Mouse (Mus musculus): ENCODE results near the gene Usp35. TPM values are rescaled to one million over a fixed set of nuclear protein-coding genes. Genes with fewer than 3 reads are reported as not detected.

Gene Usp35
- polyA plus RNA-seq, 1 experiment from 2014 or later = 2.7 TPM

DNA sequence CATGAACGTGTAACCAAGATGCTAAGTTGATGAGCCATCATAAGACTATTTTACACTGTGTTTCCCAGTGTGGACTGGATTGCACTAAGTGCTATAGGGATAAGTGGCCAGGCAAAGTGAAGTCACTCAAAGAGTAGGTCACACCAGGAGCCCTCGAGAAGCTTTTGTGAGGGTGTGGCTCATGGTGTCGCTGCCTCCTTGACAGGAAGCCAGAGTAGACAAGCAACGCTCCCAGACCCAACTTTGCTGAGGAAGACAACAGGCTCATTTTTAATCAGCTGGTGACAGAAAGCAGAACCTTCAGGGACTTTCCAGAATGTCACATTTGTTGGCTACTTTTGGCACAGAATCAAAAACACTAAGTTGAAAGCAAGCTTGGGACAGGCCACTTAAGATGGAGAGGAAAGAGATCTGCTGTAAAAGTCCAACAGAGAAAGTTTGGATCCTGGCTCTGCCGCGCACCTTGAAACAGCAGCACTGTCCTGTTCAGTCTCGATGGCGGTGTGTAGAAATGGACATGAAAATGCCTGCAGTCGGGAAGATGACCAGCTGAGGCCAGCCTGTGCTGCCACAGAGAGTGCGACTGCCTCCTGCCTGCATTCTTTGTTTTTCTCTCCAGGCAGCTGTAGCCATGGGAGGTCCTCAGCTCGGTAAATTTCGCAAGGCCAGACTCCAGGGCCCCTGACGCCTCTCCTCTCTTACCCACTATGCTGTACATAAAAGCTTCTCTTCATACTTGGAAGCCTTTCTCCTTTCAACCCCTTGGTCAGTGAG, 23.4 kb upstream of the Usp35 start:
- WGBS = 46% methylated on average over 13 of the region's 13 CpGs
- no peak overlapping the region for H3K27ac ChIP-seq
- H3K27me3 ChIP-seq (ENCODE audit: insufficient read depth, poor library complexity, severe bottlenecking) = no peaks in the 10 kb centered on the region
- H3K9me3 ChIP-seq = no peaks in the 10 kb centered on the region
- H3K36me3 ChIP-seq = no peaks in the 10 kb centered on the region
- no peak overlapping the region for H3K4me3 ChIP-seq
- peaks cover 17% of the 10 kb centered on the region; the same call in 1 of the 2 replicates for H3K4me1 ChIP-seq (replicated peaks)
- DNase-seq (ENCODE audit: low spot score) = no peak

DNA sequence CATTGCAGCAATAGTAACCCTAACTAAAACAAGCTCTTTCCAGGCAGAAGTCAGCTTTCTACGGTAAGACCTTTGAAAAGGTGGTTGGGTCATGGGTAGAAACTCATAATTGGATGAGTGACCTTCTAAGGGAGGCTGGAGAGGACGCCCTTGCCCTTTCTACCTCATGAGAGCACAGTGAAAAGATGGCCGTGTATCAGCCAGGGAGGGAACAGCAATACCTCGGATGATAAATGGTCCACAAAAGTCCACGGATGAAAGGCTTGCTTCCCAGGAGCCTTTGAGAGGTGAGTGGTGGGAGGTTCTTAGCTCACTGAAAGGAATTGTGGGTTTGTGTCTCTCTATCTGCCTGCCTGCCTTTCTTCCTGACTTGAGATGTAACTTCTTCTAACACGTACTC, 21.5 kb upstream of the Usp35 start:
- Histone ChIP-seq H3K27ac (no peak overlapping the region), H3K4me3 (no peak overlapping the region), H3K4me1 (replicated peaks) (peaks cover 17% of the 10 kb centered on the region; the same call in 1 of the 2 replicates), H3K9me3 (no peaks in the 10 kb centered on the region), H3K27me3 (ENCODE audit: insufficient read depth, poor library complexity, severe bottlenecking) (no peaks in the 10 kb centered on the region), H3K36me3 (no peaks in the 10 kb centered on the region)
- WGBS = 88% methylated on average over 6 of the region's 6 CpGs
- DNase-seq (ENCODE audit: low spot score) = no peak

DNA sequence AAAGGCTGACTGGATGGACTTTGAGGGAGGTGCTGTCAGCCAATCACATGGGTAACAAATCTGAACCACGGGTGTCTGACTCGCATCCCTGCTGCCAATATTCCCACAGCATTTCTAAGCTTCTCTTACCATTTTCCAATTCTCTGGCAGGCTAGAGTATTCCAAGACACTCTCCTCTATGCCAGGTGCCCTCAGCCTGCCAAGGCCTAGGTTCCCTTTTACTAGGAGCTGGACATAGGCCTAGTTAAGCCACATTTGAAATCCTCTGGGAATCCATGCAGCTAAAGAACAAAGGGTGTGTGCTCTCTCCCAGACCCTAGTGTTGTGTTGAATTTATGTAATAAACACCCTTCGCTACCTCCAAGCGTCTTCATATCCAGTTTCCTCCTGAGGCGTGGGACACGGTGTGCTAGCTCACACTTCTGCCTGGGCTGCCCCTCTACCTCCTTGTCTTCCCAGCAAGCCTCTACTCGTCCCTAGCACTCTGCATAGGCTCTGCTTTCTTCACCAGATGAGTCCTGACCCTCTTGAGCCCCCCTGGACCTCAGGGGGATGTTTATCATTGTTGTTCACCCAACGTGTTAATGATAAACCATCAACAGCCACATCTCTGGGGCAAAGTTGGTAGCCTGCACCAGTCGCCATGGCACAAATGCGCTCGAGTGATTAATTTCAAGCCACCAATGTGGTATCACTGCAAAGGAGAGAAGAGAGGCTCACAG, 20.1 kb upstream of the Usp35 start:
- H3K36me3 ChIP-seq = peaks cover 7% of the 10 kb centered on the region; the same call in 1 of the 2 replicates
- H3K4me3 ChIP-seq = no peak overlapping the region
- H3K27me3 ChIP-seq (ENCODE audit: insufficient read depth, poor library complexity, severe bottlenecking) = no peaks in the 10 kb centered on the region
- no peaks in the 10 kb centered on the region for H3K9me3 ChIP-seq
- H3K27ac ChIP-seq = no peak overlapping the region
- no peak for DNase-seq (ENCODE audit: low spot score)
- 84% methylated on average over 11 of the region's 11 CpGs for WGBS
- peaks cover 17% of the 10 kb centered on the region; the same call in 1 of the 2 replicates for H3K4me1 ChIP-seq (replicated peaks)

DNA sequence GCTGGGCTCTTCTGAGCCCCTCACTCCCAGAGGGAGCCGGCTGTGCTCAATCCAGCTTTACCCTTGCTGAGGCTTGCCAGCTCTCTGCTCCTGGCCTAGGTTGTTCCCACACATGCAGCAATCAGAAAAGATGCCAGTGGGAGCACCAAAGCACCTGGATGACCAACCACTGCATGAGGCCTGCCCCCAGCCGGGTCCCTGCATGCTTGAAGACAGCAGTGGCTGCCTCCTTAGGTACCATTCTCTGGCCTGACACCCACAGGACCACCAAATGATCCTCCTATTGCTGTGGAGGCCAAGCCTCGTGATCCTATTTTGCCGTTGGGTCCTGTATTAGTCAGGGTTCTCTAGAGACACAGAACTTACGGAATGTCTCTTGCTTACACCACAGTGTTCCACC, 19.1 kb upstream of the Usp35 start:
- 86% methylated on average over 5 of the region's 5 CpGs for WGBS
- no peak overlapping the region for H3K4me3 ChIP-seq
- H3K27ac ChIP-seq = no peak overlapping the region
- H3K4me1 ChIP-seq (replicated peaks) = peaks cover 24% of the 10 kb centered on the region
- peaks cover 7% of the 10 kb centered on the region; the same call in 1 of the 2 replicates for H3K36me3 ChIP-seq
- no peaks in the 10 kb centered on the region for H3K9me3 ChIP-seq
- no peak for DNase-seq (ENCODE audit: low spot score)
- H3K27me3 ChIP-seq (ENCODE audit: insufficient read depth, poor library complexity, severe bottlenecking) = no peaks in the 10 kb centered on the region

DNA sequence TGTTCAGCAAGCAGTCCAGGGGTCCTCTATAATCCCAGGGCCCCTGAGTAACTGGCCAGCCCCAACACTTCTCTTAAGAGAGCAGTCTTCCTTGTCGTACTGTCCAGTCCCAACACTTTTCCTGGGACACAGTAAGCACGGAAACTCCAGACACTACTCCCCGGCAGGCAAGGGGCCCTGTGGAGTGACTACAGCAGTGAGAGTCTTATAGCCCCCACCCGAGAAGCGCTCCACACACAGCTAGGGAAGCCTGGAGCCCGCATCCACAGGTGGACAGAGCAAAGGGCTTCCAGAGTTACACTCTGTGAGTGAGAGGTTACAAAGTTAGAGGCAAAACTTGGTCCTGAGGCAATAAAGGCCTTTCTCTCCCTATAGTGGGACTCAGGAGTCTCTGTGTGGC, 17.6 kb upstream of the Usp35 start:
- peaks cover 7% of the 10 kb centered on the region; the same call in 1 of the 2 replicates for H3K36me3 ChIP-seq
- no peak for DNase-seq (ENCODE audit: low spot score)
- 86% methylated on average over 6 of the region's 6 CpGs for WGBS
- H3K27me3 ChIP-seq (ENCODE audit: insufficient read depth, poor library complexity, severe bottlenecking) = no peaks in the 10 kb centered on the region
- no peaks in the 10 kb centered on the region for H3K9me3 ChIP-seq
- peaks cover 25% of the 10 kb centered on the region; the same call in 1 of the 2 replicates for H3K4me1 ChIP-seq (replicated peaks)
- H3K27ac ChIP-seq = no peak overlapping the region
- H3K4me3 ChIP-seq = no peak overlapping the region

DNA sequence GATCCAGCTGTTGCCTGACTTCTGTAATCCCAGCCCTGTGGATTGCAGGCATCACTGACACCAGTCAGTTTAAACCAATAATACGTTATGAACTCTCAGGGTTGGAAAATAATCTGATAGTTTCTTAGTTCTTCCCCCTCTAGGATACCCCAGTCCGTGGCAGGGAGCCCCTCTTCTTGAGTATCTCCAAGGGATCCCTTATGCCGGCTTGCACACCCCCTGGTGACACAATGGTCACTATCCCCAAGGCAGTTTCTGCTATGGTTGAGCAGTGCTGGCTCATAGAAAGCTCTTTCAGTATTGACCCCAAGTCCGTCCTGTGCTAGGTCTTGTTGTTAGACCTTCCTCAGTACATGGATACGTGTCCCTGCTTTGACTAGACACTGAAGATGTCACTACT, 17.0 kb upstream of the Usp35 start:
- H3K27ac ChIP-seq = no peak overlapping the region
- H3K27me3 ChIP-seq (ENCODE audit: insufficient read depth, poor library complexity, severe bottlenecking) = no peaks in the 10 kb centered on the region
- peaks cover 7% of the 10 kb centered on the region; the same call in 1 of the 2 replicates for H3K36me3 ChIP-seq
- H3K4me1 ChIP-seq (replicated peaks) = peaks cover 25% of the 10 kb centered on the region; the same call in 1 of the 2 replicates
- DNase-seq (ENCODE audit: low spot score) = no peak
- 82% methylated on average over 5 of the region's 5 CpGs for WGBS
- no peak overlapping the region for H3K4me3 ChIP-seq
- no peaks in the 10 kb centered on the region for H3K9me3 ChIP-seq

DNA sequence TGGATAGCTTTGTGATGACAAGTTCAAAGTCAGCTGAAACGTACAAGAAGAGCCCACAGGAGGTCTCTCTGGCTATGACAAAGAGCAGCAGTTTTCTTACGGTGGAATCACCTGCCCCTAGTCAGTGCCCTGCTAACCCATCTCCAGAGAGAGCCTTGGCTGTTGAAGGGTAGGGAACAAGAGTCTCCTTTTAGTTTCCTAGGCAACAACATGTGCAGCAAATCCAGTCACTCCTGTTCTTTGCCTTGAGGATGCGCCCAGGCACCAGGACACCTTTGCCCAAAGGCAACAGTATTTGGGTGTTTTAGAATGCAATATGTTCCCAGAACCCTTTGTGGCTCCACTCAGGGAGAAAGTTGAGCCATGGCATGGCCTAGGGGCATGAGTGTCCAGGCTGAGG, 16.5 kb upstream of the Usp35 start:
- Histone ChIP-seq H3K36me3 (peaks cover 7% of the 10 kb centered on the region; the same call in 1 of the 2 replicates), H3K9me3 (no peaks in the 10 kb centered on the region), H3K4me1 (replicated peaks) (peaks cover 25% of the 10 kb centered on the region; the same call in 1 of the 2 replicates), H3K4me3 (no peak overlapping the region), H3K27ac (no peak overlapping the region), H3K27me3 (ENCODE audit: insufficient read depth, poor library complexity, severe bottlenecking) (no peaks in the 10 kb centered on the region)
- DNase-seq (ENCODE audit: low spot score) = no peak
- WGBS = 85% methylated on average over 3 of the region's 3 CpGs

DNA sequence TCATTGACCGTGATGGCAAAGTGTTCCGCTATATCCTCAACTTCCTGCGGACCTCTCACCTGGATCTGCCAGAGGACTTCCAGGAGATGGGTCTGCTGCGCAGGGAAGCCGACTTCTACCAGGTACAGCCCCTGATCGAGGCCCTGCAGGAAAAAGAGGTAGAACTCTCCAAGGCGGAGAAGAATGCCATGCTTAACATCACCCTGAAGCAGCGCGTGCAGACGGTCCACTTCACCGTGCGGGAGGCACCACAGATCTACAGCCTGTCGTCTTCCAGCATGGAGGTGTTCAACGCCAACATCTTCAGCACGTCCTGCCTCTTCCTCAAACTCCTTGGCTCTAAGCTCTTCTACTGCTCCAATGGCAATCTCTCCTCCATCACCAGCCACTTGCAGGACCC, 15.6 kb upstream of the Usp35 start:
- no peak overlapping the region for H3K27ac ChIP-seq
- no peak for DNase-seq (ENCODE audit: low spot score)
- H3K36me3 ChIP-seq = peaks cover 7% of the 10 kb centered on the region; the same call in 1 of the 2 replicates
- no peaks in the 10 kb centered on the region for H3K27me3 ChIP-seq (ENCODE audit: insufficient read depth, poor library complexity, severe bottlenecking)
- no peak overlapping the region for H3K4me3 ChIP-seq
- WGBS = 96% methylated on average over 15 of the region's 15 CpGs
- H3K9me3 ChIP-seq = no peaks in the 10 kb centered on the region
- H3K4me1 ChIP-seq (replicated peaks) = peaks cover 25% of the 10 kb centered on the region; the same call in 1 of the 2 replicates

DNA sequence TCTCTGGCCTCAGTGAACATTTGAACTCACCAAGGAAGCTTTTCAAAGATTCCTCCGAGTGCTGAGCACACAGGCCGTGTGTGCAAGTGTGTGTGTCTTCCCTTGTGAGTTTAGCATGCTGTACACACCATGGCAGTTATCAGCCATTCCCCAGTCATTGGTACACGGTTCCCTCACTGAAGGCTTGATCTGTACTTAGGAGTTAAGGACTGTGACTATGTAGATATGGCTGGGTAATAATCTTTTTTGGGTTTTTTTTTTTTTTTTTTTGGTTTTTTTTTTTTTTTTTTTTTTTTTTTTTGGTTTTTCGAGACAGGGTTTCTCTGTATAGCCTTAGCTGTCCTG, 15.0 kb upstream of the Usp35 start:
- no peak overlapping the region for H3K27ac ChIP-seq
- H3K27me3 ChIP-seq (ENCODE audit: insufficient read depth, poor library complexity, severe bottlenecking) = no peaks in the 10 kb centered on the region
- WGBS = 74% methylated on average over 4 of the region's 4 CpGs

DNA sequence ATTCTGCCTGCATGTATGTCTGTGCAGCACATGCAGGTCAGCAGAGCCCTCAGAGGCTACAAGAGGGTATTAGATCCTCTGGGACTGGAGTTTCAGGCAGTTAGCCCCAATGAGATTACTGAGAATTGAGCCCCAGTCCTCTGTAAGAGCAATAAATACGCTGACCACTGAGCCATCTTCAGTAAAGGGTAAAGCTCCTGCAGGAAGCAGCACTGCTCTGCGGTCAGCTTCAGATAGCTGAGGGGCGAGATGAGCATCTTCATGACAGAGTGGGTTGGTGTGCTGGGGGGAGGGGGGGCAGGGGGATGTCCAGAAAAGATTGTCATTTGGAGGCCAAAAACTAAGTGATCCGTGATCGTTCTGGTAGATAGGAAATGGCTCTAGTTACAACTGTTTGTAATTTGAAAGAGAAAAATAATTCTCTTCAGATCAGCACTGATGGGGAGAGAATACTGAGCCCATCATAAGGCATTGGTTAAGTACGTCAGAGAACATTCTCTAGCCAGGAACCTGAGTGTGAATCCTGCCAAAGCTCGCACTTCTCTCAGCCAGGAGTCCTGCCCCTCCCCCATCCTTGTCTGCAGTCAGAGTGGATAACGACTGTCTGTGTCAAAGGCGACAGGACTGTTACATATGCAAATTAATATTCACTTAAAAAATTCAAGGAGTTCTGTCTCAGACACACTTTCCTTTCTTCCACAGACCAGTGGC, 14.4 kb upstream of the Usp35 start:
- DNase-seq (ENCODE audit: low spot score) = no peak
- WGBS = 80% methylated on average over 9 of the region's 9 CpGs
- no peaks in the 10 kb centered on the region for H3K27me3 ChIP-seq (ENCODE audit: insufficient read depth, poor library complexity, severe bottlenecking)
- H3K27ac ChIP-seq = no peak overlapping the region
- peaks cover 7% of the 10 kb centered on the region; the same call in 1 of the 2 replicates for H3K36me3 ChIP-seq
- H3K9me3 ChIP-seq = no peaks in the 10 kb centered on the region
- peaks cover 21% of the 10 kb centered on the region; the same call in 1 of the 2 replicates for H3K4me1 ChIP-seq (replicated peaks)
- no peak overlapping the region for H3K4me3 ChIP-seq

More for the DNA sequence above, 15.0 kb upstream of the Usp35 start:
- no peak for DNase-seq (ENCODE audit: low spot score)
- Histone ChIP-seq H3K9me3 (no peaks in the 10 kb centered on the region), H3K4me1 (replicated peaks) (peaks cover 25% of the 10 kb centered on the region; the same call in 1 of the 2 replicates), H3K4me3 (no peak overlapping the region), H3K36me3 (peaks cover 7% of the 10 kb centered on the region; the same call in 1 of the 2 replicates)

DNA sequence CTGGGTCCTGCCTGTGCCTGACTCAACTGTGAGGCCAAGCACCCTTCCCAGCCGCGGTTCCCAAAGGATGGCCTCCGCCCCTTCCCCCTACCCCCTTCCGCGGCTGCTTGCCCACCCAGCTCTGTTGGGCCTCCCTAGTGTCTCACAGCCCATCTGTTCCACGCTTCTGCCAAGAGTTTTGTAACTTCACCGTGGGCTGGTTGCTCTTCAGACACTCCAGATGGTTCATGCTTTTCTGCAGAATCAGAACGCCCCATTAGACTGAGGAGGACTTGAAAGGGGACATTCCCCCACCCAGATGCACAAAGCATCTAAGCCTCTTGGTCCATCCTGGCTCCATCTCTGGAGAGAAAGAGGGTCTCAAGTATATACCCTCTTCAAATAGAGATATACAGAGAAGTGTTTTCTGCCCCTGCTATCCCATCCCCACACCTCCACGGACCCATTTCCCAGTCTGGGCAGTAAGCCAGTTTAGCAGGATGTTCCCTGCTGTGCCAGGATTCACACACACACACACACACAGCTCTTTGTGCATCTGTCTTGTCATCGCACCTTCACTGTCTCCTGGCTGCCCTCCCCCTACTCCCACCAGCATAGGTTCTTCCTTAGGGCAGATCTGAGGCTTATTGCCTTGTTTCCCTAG, 13.5 kb upstream of the Usp35 start:
- no peak for DNase-seq (ENCODE audit: low spot score)
- Histone ChIP-seq H3K27ac (no peak overlapping the region), H3K36me3 (peaks cover 7% of the 10 kb centered on the region; the same call in 1 of the 2 replicates), H3K4me1 (replicated peaks) (peaks cover 18% of the 10 kb centered on the region; the same call in 1 of the 2 replicates), H3K4me3 (no peak overlapping the region), H3K27me3 (ENCODE audit: insufficient read depth, poor library complexity, severe bottlenecking) (no peaks in the 10 kb centered on the region), H3K9me3 (no peaks in the 10 kb centered on the region)
- 73% methylated on average over 10 of the region's 10 CpGs for WGBS

DNA sequence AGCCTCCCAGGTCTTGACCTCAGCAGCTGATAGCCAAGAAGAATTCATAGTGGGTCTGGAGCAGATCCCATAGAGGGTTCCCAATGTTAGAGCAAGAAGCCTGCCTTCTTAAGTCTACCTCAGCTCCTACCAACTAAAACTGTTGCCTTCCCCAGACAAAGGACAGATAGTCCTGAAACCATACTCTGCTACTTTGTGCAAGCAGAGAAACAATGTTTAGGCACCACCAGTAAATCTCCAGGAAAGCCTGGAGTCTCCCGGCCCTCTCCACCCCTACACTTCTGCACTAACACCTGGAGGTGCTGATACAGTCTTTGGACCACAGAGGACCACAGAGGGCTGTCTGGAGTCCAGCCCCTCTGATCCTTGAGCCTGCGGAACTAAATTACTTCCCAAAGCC, 12.8 kb upstream of the Usp35 start:
- H3K4me1 ChIP-seq (replicated peaks) = peaks cover 18% of the 10 kb centered on the region; the same call in 1 of the 2 replicates
- DNase-seq (ENCODE audit: low spot score) = no peak
- H3K4me3 ChIP-seq = no peak overlapping the region
- no peaks in the 10 kb centered on the region for H3K9me3 ChIP-seq
- H3K36me3 ChIP-seq = peaks cover 7% of the 10 kb centered on the region; the same call in 1 of the 2 replicates
- H3K27me3 ChIP-seq (ENCODE audit: insufficient read depth, poor library complexity, severe bottlenecking) = no peaks in the 10 kb centered on the region
- H3K27ac ChIP-seq = no peak overlapping the region
- WGBS = 86% methylated on average over 2 of the region's 2 CpGs

All from hindbrain, embryonic 10.5 days (tissue).